Mouse (Mus musculus): ENCODE results near the gene Rilp. TPM values are rescaled to one million over a fixed set of nuclear protein-coding genes. Genes with fewer than 3 reads are reported as not detected.

Rilp gene
- polyA plus RNA-seq, 1 experiment from 2014 or later, result 0.94 TPM

DNA sequence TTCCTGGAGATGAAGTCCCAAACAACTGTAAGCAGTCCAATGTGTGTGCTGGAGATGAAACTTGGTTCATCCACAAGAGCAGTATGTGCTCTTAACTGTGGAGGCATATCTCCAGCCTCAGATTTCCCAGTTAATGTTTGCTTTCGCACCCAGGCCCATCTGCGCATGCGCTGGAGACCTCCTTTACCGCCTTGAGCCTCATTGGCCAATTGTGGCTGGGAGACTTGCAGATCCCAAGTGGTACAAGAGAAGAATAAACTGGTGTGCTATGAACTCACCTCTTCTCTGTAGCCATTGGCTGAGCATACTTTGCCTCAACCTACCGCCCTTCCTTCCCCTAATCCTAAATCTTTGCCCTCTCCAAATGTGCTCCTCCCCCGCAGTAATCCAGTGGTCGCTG is 36.5 kb upstream of the Rilp start:
- ATAC-seq (replicated peaks; ENCODE audit: insufficient number of reproducible peaks, low FRiP score, low TSS enrichment), result no peak
- Histone ChIP-seq H3K27ac (ENCODE audit: low read depth, low read length) (no peak overlapping the region), H3K4me1 (ENCODE audit: control insufficient read depth, insufficient read depth, low read length) (no peaks in the 10 kb centered on the region; the same call in 1 of the 2 replicates), H3K4me2 (no peak overlapping the region), H3K36me3 (ENCODE audit: control insufficient read depth, insufficient read depth, low read length) (no peaks in the 10 kb centered on the region), H3K4me3 (ENCODE audit: low read depth, low read length) (no peak overlapping the region), H3K9ac (ENCODE audit: low read depth, low read length) (no peak overlapping the region), H3K27me3 (ENCODE audit: control insufficient read depth, insufficient read depth, low read length) (no peaks in the 10 kb centered on the region), H3K9me3 (replicated peaks; ENCODE audit: control insufficient read depth, low read length) (no peaks in the 10 kb centered on the region)
- 62% methylated on average over 7 of the region's 7 CpGs for WGBS (ENCODE audit: insufficient replicate concordance)

DNA sequence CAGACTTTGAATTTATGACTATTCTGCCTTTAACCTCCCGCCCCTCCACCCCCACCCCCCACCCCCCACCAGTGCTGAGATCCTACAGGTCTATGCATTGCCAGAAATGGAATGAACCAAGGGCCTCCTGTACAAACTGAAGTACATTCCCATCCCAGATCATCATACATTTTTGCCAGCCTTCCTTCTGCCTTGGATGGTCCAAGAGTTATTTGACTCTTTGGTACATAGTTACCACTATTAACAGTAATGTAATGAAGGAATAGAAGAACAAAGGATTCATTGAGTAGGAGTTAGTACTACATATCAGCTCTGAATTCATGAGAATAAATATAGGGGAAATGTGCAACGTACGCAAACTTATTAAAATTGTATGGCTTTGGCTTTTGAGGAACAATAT is 23.7 kb upstream of the Rilp start:
- peak overlapping the region; percentile 92; the same call in 1 of the 2 replicates for H3K4me2 ChIP-seq

DNA sequence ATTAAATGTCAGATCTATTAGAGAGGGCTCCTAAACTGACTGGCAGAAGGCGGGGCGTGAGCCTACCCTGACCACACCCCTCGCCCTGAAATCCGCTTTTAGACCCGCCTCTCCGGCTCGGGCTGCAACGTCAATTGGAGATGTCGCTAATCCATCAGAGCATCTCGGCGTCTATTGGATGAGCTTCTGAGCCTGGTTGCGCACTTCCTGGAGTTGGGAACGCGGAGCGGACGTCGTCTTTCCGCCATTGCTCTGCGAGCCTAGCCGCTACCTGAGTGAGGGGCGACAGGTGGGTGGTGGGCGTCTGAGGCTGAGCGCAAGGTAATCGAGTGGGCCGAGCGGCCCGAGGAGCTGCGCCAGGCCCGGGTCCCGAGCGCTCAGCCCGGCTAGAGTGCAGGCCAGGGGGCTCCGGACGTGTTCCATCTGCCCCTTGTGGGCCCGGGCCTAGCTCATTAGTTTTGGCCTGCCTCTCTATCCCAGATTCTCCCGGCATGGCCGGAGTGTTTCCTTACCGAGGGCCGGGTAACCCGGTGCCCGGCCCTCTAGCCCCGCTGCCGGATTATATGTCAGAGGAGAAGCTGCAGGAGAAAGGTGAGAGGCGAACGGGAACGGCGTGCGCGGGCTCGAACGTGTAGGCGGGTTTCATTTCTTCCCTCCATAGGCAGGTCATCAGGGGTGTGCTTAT is 23.2 kb upstream of the Rilp start, which contains the start of gene Prpf8:
Prpf8 (plus strand) TSS at position 216 of the 685 bp plus-strand sequence.
- 0 out of 2 replicates have a peak within 1 kb of the TSS, but pooled peaks have one; percentile 7 for H3K27ac ChIP-seq (ENCODE audit: low read depth, low read length)

More for the DNA sequence above, 23.7 kb upstream of the Rilp start:
- Histone ChIP-seq H3K9me3 (replicated peaks; ENCODE audit: control insufficient read depth, low read length) (no peaks in the 10 kb centered on the region), H3K4me1 (ENCODE audit: control insufficient read depth, insufficient read depth, low read length) (peaks cover 8% of the 10 kb centered on the region), H3K4me3 (ENCODE audit: low read depth, low read length) (no peak overlapping the region; the same call in 1 of the 2 replicates), H3K27me3 (ENCODE audit: control insufficient read depth, insufficient read depth, low read length) (no peaks in the 10 kb centered on the region), H3K9ac (ENCODE audit: low read depth, low read length) (no peak overlapping the region), H3K27ac (ENCODE audit: low read depth, low read length) (no peak overlapping the region), H3K36me3 (ENCODE audit: control insufficient read depth, insufficient read depth, low read length) (peaks cover 16% of the 10 kb centered on the region)
- 24% methylated on average over 3 of the region's 3 CpGs for WGBS (ENCODE audit: insufficient replicate concordance)
- ATAC-seq (replicated peaks; ENCODE audit: insufficient number of reproducible peaks, low FRiP score, low TSS enrichment), result no peak

DNA sequence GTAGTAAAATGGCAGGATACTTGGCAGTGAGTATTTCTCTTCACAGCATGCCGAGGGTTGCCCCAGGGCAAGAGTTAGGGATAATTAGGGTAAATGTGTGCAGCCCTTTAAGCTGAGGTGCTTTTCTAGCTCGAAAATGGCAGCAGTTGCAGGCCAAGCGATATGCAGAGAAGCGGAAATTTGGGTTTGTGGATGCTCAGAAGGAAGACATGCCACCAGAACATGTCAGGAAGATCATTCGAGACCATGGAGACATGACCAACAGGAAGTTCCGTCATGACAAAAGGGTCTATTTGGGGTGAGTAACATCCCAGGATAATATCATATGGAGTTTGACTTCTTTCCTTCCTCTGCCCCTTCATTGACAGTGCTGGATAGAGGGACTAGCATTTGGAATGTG is 22.4 kb upstream of the Rilp start:
- Histone ChIP-seq H3K4me3 (ENCODE audit: low read depth, low read length) (peak overlapping the region; percentile 84), H3K27me3 (ENCODE audit: control insufficient read depth, insufficient read depth, low read length) (no peaks in the 10 kb centered on the region), H3K36me3 (ENCODE audit: control insufficient read depth, insufficient read depth, low read length) (peaks cover 28% of the 10 kb centered on the region), H3K9ac (ENCODE audit: low read depth, low read length) (peak overlapping the region; percentile 91), H3K4me1 (ENCODE audit: control insufficient read depth, insufficient read depth, low read length) (peaks cover 8% of the 10 kb centered on the region), H3K9me3 (replicated peaks; ENCODE audit: control insufficient read depth, low read length) (no peaks in the 10 kb centered on the region), H3K4me2 (peak overlapping the region; percentile 92), H3K27ac (ENCODE audit: low read depth, low read length) (no peak overlapping the region)
- no peak for ATAC-seq (replicated peaks; ENCODE audit: insufficient number of reproducible peaks, low FRiP score, low TSS enrichment)
- 34% methylated on average over 6 of the region's 6 CpGs for WGBS (ENCODE audit: insufficient replicate concordance)

More for the DNA sequence above, 23.2 kb upstream of the Rilp start, which contains the start of gene Prpf8:
- H3K9me3 ChIP-seq (replicated peaks; ENCODE audit: control insufficient read depth, low read length), result no peaks in the 10 kb centered on the region
- H3K36me3 ChIP-seq (ENCODE audit: control insufficient read depth, insufficient read depth, low read length), result peaks cover 21% of the 10 kb centered on the region
- H3K9ac ChIP-seq (ENCODE audit: low read depth, low read length), result peak within 1 kb of the TSS; percentile 91
- H3K4me1 ChIP-seq (ENCODE audit: control insufficient read depth, insufficient read depth, low read length), result peaks cover 8% of the 10 kb centered on the region
- H3K4me3 ChIP-seq (ENCODE audit: low read depth, low read length), result peak within 1 kb of the TSS; percentile 84
- ATAC-seq (replicated peaks; ENCODE audit: insufficient number of reproducible peaks, low FRiP score, low TSS enrichment), result peak; percentile 98
- H3K4me2 ChIP-seq, result peak within 1 kb of the TSS; percentile 92
- H3K27me3 ChIP-seq (ENCODE audit: control insufficient read depth, insufficient read depth, low read length), result no peaks in the 10 kb centered on the region
- under 1% methylated on average over 52 of the region's 52 CpGs for WGBS (ENCODE audit: insufficient replicate concordance)

DNA sequence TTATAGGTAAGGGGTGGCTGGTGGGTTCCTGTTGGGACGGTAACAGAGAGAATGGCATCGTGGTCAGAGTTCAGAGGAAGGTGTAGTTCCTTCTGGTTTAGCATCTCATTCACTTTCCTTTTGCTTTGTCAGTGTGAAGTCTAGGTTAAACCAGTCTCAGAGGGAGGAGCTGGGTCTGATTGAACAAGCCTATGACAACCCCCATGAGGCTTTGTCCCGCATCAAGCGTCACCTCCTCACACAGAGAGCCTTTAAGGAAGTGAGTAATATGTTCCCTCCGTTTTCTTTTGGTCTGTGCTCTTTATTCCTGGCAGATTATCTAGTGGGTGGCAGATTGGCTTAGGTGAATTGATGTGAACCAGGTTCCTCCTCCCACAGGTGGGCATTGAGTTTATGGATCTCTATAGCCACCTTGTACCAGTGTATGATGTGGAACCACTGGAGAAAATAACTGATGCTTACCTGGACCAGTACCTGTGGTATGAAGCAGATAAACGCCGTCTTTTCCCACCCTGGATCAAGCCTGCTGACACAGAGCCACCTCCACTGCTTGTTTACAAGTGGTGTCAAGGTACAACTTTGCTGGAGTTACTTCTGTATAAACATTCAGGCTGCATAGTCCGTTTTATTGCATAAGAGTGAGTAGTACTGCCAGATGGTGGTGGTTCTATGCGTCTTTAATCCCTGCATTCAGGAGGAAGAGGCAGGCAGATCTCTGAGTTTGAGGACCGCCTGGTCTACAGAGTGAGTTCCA is 15.4 kb upstream of the Rilp start:
- Histone ChIP-seq H3K36me3 (ENCODE audit: control insufficient read depth, insufficient read depth, low read length) (peaks cover 88% of the 10 kb centered on the region), H3K4me2 (no peak overlapping the region), H3K27ac (ENCODE audit: low read depth, low read length) (no peak overlapping the region), H3K9me3 (replicated peaks; ENCODE audit: control insufficient read depth, low read length) (no peaks in the 10 kb centered on the region), H3K4me3 (ENCODE audit: low read depth, low read length) (no peak overlapping the region), H3K4me1 (ENCODE audit: control insufficient read depth, insufficient read depth, low read length) (no peaks in the 10 kb centered on the region), H3K9ac (ENCODE audit: low read depth, low read length) (no peak overlapping the region), H3K27me3 (ENCODE audit: control insufficient read depth, insufficient read depth, low read length) (no peaks in the 10 kb centered on the region)
- 91% methylated on average over 10 of the region's 10 CpGs for WGBS (ENCODE audit: insufficient replicate concordance)
- ATAC-seq (replicated peaks; ENCODE audit: insufficient number of reproducible peaks, low FRiP score, low TSS enrichment), result no peak

DNA sequence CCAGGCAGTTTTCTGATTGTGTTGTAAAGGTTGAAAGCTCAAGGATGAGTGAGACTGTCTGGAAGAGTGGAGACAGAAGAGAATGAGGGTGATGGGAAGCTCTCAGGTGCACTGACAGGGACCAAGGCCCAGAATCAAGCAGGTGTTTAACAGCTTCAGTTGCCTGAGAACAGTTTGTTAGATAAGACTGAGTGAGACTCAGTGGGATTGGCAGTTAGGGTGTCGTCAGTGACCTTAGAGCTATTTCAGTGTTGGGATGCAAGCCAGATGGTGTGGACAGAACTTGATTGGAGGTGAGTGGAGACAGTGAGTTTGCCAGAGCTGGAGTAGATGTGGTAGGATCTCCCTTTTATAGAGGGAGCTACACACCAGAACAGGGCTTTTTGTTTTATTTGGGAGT is 11.8 kb upstream of the Rilp start:
- H3K27ac ChIP-seq (ENCODE audit: low read depth, low read length), result no peak overlapping the region
- H3K27me3 ChIP-seq (ENCODE audit: control insufficient read depth, insufficient read depth, low read length), result no peaks in the 10 kb centered on the region
- H3K4me1 ChIP-seq (ENCODE audit: control insufficient read depth, insufficient read depth, low read length), result no peaks in the 10 kb centered on the region
- no peak overlapping the region for H3K9ac ChIP-seq (ENCODE audit: low read depth, low read length)
- ATAC-seq (replicated peaks; ENCODE audit: insufficient number of reproducible peaks, low FRiP score, low TSS enrichment), result no peak
- no peak overlapping the region for H3K4me3 ChIP-seq (ENCODE audit: low read depth, low read length)
- H3K36me3 ChIP-seq (ENCODE audit: control insufficient read depth, insufficient read depth, low read length), result peaks cover 91% of the 10 kb centered on the region
- no peaks in the 10 kb centered on the region for H3K9me3 ChIP-seq (replicated peaks; ENCODE audit: control insufficient read depth, low read length)
- 35% methylated on average over 1 of the region's 1 CpGs for WGBS (ENCODE audit: insufficient replicate concordance)
- H3K4me2 ChIP-seq, result no peak overlapping the region

DNA sequence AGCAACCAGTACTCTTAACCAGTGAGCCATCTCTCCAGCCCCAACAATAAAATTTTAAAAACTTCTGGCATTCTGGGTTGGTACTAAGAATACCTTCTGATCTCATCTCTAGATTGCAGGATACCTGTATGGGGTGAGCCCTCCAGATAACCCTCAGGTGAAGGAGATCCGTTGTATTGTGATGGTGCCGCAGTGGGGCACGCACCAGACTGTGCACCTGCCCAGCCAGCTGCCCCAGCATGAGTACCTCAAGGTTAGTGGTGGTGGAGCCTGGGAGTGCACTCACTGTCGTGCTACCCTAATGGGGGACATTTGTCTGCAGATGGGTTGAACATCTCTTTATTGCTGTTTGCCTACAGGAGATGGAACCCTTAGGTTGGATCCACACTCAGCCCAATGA is 1.7 kb upstream of the Rilp start:
- Histone ChIP-seq H3K4me1 (ENCODE audit: control insufficient read depth, insufficient read depth, low read length) (peaks cover 16% of the 10 kb centered on the region), H3K9me3 (replicated peaks; ENCODE audit: control insufficient read depth, low read length) (no peaks in the 10 kb centered on the region), H3K4me2 (no peak overlapping the region), H3K27me3 (ENCODE audit: control insufficient read depth, insufficient read depth, low read length) (no peaks in the 10 kb centered on the region), H3K27ac (ENCODE audit: low read depth, low read length) (no peak overlapping the region), H3K36me3 (ENCODE audit: control insufficient read depth, insufficient read depth, low read length) (peaks cover 47% of the 10 kb centered on the region), H3K9ac (ENCODE audit: low read depth, low read length) (no peak overlapping the region), H3K4me3 (ENCODE audit: low read depth, low read length) (no peak overlapping the region)
- no peak for ATAC-seq (replicated peaks; ENCODE audit: insufficient number of reproducible peaks, low FRiP score, low TSS enrichment)
- 90% methylated on average over 4 of the region's 4 CpGs for WGBS (ENCODE audit: insufficient replicate concordance)

DNA sequence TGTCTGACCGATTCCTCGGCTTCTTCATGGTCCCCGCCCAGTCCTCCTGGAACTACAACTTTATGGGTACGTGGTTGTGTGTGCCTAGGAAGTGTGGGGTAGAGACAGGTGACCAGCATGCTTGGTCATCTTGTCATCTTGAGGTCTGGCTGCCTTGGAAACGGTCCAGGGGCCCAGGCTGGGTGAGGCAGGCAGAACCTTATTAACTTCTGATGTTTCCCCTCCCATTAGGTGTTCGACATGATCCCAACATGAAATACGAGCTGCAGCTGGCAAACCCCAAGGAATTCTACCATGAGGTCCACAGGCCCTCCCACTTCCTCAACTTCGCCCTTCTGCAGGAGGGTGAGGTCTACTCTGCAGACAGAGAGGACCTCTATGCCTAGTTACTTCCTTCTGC is 990 bp upstream of the Rilp start:
- Histone ChIP-seq H3K9ac (ENCODE audit: low read depth, low read length) (0 out of 2 replicates have a peak overlapping the region, but pooled peaks have one; percentile 10), H3K36me3 (ENCODE audit: control insufficient read depth, insufficient read depth, low read length) (peaks cover 41% of the 10 kb centered on the region), H3K4me1 (ENCODE audit: control insufficient read depth, insufficient read depth, low read length) (peaks cover 16% of the 10 kb centered on the region), H3K4me3 (ENCODE audit: low read depth, low read length) (no peak overlapping the region), H3K27ac (ENCODE audit: low read depth, low read length) (peak overlapping the region; percentile 77; the same call in 1 of the 2 replicates), H3K4me2 (no peak overlapping the region), H3K27me3 (ENCODE audit: control insufficient read depth, insufficient read depth, low read length) (no peaks in the 10 kb centered on the region), H3K9me3 (replicated peaks; ENCODE audit: control insufficient read depth, low read length) (no peaks in the 10 kb centered on the region)
- 71% methylated on average over 8 of the region's 8 CpGs for WGBS (ENCODE audit: insufficient replicate concordance)
- ATAC-seq (replicated peaks; ENCODE audit: insufficient number of reproducible peaks, low FRiP score, low TSS enrichment), result no peak
